Mouse (Mus musculus): ENCODE data around the gene Mast4.

- TF ChIP-seq CTCF (IDR thresholded peaks at IDR 0.05; ENCODE audit: low read depth): no peak
- TF ChIP-seq EP300 (IDR thresholded peaks at IDR 0.05; ENCODE audit: low read depth): no peak
Measured at GRCm38 (mm10) chr13:102783531-102784310, 550.6 kb downstream of the Mast4 start.

Data from liver, embryonic 14.5 days (tissue).